Mouse (Mus musculus): ENCODE data around the gene Tmem132b.
"Not testable (repeated sequence)": the region's sequence is repeated elsewhere in the genome, so short reads cannot be mapped to it uniquely, and the experiment has no call there.

Gene Tmem132b

DNA sequence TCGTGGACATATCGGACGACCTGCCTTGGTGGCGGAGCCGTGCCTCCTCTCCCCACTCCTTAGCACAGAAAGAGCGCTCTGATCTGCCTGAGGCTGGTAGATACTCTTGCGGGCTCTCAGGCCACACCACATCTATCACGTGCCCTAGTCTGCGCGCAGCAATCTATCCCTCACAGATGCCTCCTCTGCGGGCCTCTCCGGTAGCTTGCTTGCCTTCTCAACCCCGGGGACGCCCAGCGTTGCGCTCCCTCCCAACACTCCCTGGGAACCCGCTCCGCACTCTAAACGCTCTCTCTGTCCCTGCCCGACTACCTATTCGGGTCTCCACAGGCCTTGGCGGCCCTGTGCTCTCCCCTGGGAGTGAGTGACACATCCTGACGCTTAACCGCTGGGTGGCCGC lies at the start of gene Tmem132b:
Gene Tmem132b (plus strand): TSS at position 141 of the 400 bp plus-strand sequence.
- DNase-seq (ENCODE audit: low spot score in 2 of 2), result no peak

DNA sequence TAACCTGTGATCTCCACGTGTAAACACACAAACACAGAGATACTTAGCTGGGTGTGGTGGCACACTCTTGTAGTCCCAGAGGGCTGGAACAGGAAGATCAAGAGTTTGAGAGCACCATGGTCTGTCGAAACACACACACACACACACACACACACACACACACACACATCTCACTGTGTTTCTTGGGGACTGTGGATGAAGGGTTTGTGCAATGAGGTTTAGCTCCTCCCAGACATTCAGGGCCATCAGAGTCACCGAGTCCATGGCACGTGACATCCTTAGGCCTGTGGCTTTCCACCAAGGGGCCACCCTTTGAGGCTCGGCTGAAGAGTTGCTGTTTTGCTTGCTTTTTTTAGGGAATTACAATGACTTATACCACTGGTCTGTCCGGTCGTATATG lies 49.1 kb upstream of the Tmem132b start:
- no peak for DNase-seq (ENCODE audit: low spot score in 2 of 2)

DNA sequence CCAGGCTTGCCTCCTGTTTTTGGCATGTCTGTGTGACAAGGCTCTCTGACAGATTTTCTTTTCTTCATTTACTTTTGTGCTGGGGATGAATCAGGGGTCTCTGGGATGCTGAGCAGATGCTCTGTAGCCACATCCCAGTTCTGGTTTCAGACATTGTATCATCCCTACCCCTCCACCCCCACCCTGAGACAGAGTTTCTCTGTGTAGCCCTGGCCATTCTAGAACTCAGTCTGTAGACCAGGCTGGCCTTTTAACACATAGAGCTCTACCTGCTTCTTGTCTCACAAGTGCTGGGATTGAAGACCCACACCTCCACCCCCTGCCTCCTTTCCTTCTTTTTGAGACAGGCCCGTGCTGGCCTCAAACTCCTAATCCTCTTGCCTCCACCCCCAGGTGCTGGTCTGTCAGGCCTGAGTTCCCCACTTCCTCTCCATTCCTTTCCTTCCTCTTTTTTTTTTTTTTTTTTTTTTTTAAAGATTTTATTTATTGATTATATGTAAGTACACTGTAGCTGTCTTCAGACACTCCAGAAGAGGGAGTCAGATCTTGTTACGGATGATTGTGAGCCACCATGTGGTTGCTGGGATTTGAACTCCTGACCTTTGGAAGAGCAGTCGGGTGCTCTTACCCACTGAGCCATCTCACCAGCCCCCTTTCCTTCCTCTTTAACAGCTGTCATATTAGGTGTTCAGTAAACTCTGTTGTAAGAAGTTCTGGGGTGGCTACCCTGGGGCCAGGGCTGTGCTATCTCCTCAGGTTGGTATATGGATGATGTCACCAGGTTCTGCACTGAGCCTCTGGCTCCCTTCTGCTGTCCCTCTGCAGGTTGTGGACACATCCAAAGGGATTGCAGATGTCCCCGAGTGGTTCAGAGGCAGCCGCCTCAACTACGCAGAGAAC lies 47.6 kb upstream of the Tmem132b start:
- no peak for DNase-seq (ENCODE audit: low spot score in 2 of 2)

DNA sequence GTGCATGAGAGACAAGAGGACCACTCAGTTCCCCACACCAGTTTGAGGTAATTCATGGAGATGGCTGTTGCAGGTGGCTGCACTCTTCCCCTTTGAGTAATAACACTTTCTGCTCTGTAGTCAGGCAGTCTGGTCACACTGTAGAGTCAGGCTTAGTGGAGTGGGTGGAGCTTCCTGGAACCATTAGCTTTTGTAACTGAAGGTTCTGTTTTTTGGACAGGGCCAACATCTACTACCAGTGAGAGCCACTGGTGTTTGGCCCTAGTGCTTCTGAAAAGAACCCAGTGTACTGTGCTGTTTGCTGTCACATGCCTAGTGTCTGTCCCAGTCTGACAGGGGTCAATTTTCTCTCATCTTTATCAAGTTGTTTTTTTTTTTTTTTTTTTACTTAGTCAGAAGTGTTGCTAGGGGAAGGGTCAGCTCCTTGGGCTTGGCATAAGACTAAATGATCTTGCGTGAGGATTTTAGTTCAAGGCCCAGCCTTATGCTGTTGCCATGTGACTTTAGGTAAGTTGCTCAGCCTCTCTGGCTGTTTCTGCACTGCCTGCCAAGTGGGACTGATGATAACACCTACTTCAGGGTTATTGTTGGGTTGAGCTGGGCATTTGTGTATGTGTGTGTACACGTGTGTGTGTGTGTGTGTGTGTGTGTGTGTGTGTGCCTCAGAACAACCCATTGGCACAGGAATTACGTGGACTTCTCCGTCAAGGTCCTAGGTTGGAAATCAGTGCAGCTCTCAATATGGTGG lies 46.4 kb upstream of the Tmem132b start:
- no peak for DNase-seq (ENCODE audit: low spot score in 2 of 2)

DNA sequence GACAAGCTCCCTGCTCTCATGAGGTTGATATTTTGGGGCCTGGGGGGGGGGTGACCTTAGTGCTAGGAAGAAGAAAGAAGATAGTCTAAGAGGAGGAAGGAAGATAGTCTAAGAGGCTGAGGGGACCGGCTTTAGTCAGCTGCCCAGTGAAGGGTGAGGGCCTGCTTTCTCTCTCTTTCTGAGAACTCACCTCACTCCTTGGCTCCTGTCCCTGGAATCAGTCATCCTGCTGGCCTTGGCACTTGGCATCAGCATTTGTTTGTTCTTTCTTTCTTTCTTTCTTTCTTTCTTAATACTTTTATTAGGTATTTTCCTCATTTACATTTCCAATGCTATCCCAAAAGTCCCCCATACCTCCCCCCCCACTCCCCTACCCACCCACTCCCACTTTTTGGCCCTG lies 45.5 kb upstream of the Tmem132b start:
- DNase-seq (ENCODE audit: low spot score in 2 of 2), result no peak

DNA sequence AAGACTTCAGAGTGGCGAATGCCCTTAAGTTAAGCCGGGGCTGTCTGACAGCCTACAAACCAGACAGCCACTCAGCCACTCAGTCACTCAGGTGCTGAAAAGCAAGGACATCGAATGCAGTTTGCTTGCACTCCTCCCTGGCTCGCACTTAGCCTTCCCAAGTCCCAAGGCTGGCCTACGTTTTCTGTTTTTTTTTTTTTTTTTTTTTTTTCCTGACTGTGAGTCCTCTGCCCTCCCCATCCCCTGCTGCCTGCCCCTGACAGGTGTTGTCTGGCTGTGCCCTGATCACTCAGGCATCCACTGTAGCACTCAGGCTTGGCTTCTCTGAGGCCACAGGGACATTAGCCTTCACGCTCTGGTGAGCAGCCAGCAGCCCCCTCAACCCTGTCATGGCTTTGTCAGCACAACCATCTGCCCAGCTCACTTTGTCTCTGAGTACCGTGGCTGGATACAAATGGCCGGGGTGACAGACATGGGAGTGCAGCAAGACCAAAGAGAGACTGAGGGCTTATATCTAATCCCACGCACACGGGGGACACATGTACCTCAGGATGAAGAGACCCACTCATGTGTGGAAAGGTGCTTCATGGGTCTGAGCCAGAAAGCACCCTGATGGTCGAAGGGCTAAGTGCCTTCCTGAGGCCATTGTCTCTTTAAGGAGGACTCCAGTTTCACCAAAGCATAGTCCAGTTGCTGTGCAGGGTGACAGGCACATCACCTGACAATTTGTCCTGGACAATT lies 44.0 kb upstream of the Tmem132b start:
- DNase-seq (ENCODE audit: low spot score in 2 of 2), result no peak

DNA sequence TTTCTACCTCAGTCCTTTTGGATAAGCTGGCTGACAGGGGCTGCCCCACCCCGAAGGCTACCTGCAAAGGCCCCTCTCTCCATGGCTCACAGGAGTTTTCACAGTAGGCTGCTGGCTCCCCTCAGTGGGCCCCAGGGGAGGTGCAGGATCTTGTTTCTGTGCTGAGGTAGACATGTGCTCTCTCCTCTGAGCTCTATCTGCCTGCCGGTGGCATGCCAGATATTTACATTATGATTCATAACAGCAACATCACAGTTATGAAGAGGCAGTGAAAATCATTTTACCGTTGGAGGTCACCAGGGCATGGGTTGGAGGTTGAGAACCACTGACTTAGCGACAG lies 43.5 kb upstream of the Tmem132b start:
- DNase-seq (ENCODE audit: low spot score in 2 of 2), result peak in 1 of 2 experiments; percentile 36

DNA sequence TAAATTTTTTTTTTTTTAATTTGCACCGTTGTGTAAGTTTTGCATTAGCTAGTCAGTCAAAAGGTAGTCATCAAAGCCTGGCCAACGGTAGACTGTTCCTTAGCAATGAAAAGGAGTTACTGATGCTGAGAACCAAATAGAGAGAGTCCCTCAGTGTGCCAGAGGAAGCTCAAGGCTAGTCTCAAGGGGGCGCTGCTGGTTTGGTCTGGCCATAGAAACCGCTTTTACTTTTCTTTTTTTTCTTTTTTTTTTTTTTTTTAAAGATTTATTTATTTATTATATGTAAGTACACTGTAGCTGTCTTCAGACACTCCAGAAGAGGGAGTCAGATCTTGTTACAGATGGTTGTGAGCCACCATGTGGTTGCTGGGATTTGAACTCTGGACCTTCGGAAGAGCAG lies 42.6 kb upstream of the Tmem132b start:
- DNase-seq (ENCODE audit: low spot score in 2 of 2), result not testable (repeated sequence)

DNA sequence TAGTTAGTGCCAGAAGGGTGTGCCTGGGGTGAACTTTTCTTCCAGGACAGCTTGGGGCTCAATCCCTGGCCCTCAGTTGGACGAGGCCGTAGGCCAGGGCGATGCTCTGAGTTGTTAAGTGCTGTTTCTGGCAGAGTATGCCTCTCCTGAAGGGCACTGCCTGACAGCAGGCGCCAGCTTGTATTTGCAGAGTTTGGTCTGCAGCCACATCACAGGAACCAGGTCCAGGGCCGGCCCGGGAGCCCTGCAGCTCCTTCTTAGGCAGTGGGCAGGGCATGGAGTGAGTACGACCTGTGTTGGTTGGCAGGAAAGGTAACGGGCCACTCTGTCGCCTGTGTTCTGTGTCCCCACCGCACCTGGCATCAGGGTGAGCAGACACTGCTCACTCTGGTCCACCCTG lies 40.5 kb upstream of the Tmem132b start:
- no peak for DNase-seq (ENCODE audit: low spot score in 2 of 2)

DNA sequence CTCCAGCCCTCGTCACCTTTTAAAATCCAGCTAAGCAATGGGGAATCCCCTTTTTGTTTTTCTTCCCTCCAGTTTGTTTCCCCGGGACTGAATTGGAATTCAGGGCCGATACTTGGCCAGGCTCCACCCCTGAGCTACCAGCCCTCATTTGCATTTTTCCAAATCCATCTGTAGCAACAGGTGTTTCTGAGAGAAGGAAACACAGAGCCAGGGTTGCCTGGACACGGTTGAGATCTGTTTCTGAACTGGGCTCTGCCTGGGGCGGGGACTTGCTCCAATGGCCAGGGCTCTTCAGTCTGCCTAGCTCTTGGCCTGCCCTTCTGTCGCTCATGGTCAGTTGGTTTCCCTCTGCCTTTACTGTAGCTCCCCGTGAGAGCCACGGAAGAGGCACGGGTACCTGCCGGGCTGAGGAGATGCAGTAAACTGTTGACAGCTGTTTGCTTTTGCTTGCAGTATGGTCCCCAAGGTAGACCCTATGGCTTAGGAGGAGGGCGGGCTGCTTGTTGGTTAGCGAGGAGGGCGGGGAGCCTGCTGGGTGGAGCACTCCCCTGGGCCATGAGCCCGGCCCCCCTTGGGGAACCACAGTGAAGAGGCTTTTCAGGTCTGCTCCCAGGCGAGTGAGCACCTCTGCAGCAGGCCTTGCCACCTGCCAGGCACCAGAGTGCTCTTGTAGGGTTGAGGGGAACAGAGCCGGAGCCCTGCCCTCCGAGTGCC lies 39.0 kb upstream of the Tmem132b start:
- no peak for DNase-seq (ENCODE audit: low spot score in 2 of 2)

DNA sequence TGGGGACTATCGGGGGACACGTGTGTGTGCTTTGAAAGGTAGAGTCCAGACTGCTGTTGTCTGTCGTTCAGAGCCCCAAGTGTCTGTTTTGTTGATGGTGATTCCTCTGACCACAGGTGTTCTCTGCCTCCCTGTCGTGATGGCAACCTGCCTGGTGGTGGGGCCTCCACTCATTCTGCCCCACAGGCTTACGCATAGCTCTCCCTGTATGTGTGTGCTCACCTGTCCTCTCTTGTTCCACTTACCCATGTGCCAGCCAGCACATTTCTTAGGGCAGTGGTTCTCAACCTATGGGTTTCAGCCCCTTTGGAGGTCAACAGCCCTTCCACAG lies 38.5 kb upstream of the Tmem132b start:
- DNase-seq (ENCODE audit: low spot score in 2 of 2), result no peak

DNA sequence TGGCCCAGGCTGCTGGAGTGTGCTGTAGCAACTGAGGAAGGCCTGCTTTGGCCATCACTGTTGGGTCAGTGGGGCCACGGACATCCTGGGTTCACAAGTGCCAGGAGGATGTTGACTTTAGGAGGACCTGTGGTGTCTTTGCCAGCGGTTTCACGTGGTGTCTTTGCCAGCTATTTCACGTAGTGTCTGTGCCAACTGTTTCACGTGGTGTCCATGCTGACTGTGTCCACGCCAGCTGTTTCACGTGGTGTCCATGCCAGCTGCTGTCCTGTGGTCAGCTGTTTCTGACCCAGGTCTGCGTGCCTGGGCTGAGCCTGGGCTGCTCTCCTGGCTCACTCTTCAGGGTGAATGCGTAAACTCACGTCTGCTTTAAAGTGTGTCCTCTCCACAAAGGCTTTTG lies 35.9 kb upstream of the Tmem132b start:
- DNase-seq (ENCODE audit: low spot score in 2 of 2), result no peak

DNA sequence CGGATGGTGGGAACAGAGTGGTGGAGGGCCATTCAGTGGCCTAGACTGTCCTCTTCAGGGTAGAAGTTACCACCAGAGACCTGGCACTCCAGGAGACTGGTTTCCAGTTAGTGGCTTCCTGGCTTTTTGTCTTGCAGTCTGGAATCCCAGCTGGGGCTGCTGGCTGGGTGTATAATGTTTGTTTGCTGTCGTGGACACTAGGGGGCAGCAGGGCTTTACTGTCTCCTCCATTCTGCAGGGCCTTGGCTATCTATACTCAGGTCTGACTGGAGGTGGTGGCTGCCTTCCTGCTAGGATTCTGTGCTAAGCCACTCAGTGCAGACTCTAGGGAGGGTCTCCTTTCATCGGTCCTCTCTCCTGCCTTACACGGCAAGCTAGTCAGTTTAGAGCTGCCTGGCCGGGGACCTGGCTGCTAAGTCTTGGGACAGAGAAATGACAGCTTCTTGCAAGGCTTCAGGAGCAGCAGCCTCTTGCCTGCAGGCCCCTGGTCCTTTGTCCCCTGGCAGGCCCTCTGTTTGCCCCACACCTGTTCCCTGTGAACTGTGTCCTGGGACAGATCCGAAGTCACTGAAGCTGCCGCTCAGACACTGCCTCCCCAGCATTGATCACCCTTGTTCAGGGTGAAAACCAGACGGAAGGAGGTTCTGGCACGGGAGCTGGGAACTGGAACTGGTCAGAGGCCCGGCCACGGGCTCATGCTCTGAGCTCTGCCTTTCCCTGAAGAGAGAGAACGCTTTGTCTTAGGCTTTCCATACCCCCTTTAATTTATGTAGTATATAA lies 33.6 kb upstream of the Tmem132b start:
- peak; percentile 55 to 80 for DNase-seq (ENCODE audit: low spot score in 2 of 2)

DNA sequence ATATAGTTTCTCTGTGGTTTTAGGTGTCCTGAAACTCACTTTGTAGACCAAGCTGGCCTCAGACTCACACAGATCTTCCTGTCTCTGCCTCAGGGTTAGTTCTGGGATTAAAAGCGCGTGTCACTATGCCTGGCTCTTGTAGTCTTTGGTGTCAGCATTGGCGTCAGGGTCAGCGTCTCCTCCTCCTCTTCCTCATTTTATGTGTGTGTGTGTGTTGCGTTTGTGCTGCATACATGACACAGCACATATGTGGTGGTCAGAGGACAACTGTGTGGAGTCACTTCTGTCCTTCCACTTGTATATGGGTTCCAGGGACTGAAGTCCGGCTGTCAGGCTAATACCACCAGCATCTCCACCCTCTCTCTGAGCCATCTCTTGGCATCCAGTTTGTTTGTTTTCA lies 30.1 kb upstream of the Tmem132b start:
- DNase-seq (ENCODE audit: low spot score in 2 of 2), result no peak

DNA sequence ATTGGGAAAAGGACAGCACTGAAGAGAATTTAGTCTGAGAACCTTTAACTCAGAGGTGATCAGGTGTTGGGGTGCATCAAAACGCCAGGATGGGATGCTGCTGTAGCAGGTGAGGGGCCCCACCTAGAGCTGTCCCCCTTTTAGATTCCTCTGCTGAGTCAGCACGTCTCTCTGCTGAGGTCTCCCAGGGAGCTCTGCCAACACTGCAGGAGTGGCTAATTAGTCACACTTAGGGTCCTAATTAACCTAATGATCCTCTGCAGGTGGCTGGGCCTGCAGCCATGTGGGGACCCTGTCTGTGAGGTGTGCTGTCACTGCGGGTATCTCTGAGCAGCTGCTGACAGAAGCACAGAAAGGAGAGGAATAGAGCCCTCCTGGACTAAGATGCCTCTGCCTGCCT lies 29.4 kb upstream of the Tmem132b start:
- DNase-seq (ENCODE audit: low spot score in 2 of 2), result no peak

DNA sequence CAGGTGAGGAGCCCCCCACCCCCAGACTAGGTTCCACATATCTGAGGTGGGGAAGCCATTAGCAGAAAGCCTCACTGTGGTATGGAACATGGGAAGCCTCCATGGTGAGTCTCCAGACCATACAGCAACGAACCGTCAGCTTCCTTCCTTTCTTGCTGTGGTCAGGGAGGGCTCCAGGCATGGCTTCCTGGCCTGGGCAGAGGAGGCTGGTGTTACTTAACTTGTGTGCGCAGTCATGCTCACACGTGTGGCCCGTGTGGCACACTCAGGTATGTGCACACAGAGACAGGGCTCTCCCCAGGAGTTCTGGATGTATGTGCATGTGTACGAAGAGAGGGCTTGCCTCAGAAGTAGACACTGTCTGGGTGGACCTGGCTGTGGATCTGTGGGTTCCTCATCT lies 27.9 kb upstream of the Tmem132b start:
- DNase-seq (ENCODE audit: low spot score in 2 of 2), result no peak

DNA sequence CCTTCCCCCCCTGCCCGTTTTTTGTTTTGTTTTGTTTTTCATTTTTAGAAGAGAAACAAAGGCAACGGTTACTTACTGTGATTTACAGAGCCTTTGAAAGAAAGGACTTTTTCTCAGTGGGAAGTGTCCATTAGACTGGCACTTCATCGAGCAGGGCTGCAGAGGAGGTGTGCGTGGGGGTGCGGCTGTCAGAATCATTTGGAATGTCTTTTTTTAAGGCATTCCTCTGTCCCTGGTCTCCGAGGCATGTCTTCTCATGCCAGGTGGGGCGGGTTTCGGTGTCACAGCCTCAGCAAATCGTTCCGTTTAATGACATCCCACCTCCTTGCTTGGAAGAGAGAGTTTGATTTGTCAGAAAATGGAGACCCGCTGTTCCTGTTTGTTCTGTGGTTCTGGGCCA lies 26.9 kb upstream of the Tmem132b start:
- DNase-seq (ENCODE audit: low spot score in 2 of 2), result no peak

DNA sequence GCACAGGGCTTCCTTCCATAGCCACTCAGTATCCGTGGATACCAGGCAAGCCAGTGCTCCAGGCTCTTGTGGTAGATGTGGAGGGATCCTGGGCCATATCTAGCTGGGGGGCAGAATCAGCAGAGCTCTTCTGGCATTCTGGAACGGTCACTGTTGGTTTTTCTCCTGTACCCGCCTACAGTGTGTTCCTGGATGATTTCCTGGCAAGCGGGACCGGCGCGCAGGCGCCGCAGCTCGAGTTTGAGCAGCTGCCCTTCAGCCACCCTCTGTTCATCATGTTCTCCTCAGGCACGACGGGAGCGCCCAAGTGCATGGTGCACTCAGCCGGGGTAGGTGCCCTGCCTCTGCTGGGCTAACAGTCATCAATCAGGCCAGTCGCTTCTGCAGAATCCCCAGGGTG lies 25.6 kb upstream of the Tmem132b start:
- no peak for DNase-seq (ENCODE audit: low spot score in 2 of 2)

DNA sequence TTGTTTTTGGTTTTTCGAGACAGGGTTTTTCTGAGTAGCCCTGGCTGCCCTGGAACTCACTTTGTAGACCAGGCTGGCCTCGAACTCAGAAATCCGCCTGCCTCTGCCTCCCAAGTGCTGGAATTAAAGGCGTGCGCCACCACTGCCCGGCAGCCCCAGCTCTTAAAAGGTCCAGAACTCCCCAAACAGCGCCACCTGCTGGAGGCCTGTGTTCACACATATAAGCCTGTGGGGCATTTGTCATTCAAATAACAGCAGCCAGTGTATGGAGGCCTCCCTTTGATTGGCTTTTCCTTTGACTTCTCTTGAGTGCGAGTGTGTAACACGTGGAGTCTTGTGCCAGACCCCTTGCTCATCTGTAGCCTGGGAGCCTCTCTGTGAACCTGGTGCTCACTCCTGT lies 24.0 kb upstream of the Tmem132b start:
- no peak for DNase-seq (ENCODE audit: low spot score in 2 of 2)

DNA sequence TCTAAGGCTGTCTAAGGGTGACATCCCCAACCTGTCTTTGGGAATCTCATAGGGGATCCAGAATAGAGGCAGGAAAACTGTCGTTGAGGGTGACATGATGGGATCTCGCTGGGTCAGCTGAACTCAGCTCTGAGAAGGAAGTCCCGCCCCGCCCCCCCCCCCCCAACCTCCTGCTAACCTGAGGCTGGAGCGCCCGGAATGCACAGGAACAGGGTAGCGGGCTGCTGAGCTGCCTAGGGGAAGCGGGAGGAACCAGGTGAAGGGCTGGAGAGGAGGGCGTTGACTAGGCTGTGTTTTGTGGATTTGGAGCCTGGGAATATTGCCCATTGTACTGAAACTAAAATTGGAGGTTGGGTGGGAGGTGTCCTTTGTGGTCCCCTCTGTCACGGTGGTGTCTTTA lies 23.6 kb upstream of the Tmem132b start:
- no peak for DNase-seq (ENCODE audit: low spot score in 2 of 2)

DNA sequence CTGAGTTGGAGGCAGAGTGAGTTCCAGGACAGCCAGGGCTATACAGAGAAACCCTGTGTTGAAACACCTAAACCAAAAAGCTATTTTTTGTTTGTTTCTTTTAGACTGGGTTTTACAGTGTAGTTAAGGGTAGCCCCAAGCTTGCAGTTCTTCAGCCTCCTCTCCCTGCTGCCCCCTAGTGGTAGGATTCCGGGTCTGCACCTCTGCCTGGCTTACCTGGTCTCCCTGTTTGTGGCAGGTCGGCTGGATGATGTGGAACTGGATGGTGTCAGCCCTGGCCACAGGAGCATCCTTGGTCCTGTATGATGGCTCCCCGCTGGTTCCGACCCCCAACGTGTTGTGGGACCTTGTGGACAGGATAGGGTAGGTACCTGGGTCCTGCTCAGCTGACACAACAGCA lies 22.0 kb upstream of the Tmem132b start:
- DNase-seq (ENCODE audit: low spot score in 2 of 2), result peak; percentile 68 to 89

All from spleen, postnatal 4 days (tissue).